Comparison of ENCODE assay signal across 8 mouse cellular contexts in the genomic region with DNA sequence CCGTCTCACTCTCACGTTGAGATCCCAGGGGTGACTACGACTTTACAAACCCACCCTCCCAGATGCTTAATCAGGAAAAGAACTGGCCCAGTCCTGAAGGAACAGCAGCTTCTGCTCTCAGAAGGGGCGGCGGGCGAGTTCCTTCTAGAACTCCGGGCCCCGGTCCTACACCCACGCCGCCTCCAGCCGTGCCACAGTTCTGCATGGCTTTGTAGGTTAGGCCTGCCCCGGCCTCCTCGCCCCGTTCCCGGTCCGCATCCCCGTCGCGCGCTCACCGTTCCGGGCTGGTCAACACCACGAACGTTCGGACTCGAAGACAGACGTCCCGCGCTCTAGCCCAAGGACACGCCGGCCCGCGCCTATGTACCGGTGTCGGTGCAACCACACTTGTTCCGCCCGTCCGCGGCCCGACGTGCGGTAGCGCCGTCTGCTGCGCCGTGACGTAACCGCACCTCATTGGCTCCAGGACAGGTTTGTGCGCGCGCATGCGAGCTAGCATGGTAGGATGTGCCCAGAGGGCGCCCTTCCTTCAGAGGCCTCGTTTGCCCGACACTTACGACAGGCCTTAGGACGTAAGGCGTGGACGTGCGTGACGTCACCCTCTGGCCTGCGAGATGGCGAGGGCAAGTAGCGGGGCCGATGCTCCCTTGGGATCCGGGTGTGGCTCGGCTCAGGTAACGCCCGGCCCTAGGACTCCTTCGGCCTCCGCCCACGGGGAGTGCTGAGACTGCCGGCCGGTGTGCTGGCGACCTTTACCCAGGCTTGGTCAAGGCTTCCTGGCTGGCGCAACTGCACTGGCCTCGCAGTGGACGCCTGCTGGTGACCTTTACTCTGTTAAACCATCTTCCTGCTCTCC. TPM values are rescaled to one million over a fixed set of nuclear protein-coding genes. Genes with fewer than 3 reads are reported as not detected.
DNase-seq lines count a peak whose midpoint lies in the region; ATAC-seq and TF ChIP-seq lines count a peak whose summit lies in the region.

A gene (minus strand): TSS at position 398 of the 856 bp plus-strand sequence.

- under 1% methylated on average over 78 of the region's 78 CpGs for WGBS in bone marrow, adult 2 months
- WGBS in embryonic facial prominence, embryonic 15.5 days, result under 1% methylated on average over 78 of the region's 78 CpGs
- WGBS in limb, embryonic 14.5 days, result under 1% methylated on average over 76 of the region's 78 CpGs
- WGBS in midbrain, postnatal 0 days, result under 1% methylated on average over 78 of the region's 78 CpGs

- peak within 1 kb of the TSS; percentile 70 for H3K27ac ChIP-seq in bone marrow, adult 2 months (ENCODE audit: control insufficient read depth, insufficient read depth, low read depth, low read length, poor library complexity)
- peak within 1 kb of the TSS; percentile 86 for H3K27ac ChIP-seq in embryonic facial prominence, embryonic 15.5 days (replicated peaks)
- H3K27ac ChIP-seq in limb, embryonic 14.5 days (replicated peaks; ENCODE audit: low read depth, low read length), result peak within 1 kb of the TSS; percentile 86
- peak within 1 kb of the TSS; percentile 93 for H3K27ac ChIP-seq in midbrain, postnatal 0 days (ENCODE audit: low read depth, low read length)

- no peaks in the 10 kb centered on the region for H3K27me3 ChIP-seq in embryonic facial prominence, embryonic 15.5 days
- no peaks in the 10 kb centered on the region for H3K27me3 ChIP-seq in limb, embryonic 14.5 days (ENCODE audit: control insufficient read depth, insufficient read depth, low read length)
- no peaks in the 10 kb centered on the region for H3K27me3 ChIP-seq in midbrain, postnatal 0 days (ENCODE audit: insufficient read depth, low read length)

- peak within 1 kb of the TSS; percentile 80 for H3K4me3 ChIP-seq in bone marrow, adult 2 months (replicated peaks; ENCODE audit: control insufficient read depth, low read depth, low read length)
- peak within 1 kb of the TSS; percentile 82 for H3K4me3 ChIP-seq in embryonic facial prominence, embryonic 15.5 days (replicated peaks)
- peak within 1 kb of the TSS; percentile 85 for H3K4me3 ChIP-seq in limb, embryonic 14.5 days (replicated peaks; ENCODE audit: low read length)
- H3K4me3 ChIP-seq in midbrain, postnatal 0 days (ENCODE audit: low read depth, low read length), result peak within 1 kb of the TSS; percentile 78

- peak within 1 kb of the TSS; percentile 68 for H3K4me2 ChIP-seq in embryonic facial prominence, embryonic 15.5 days (replicated peaks)
- peak within 1 kb of the TSS; percentile 77 for H3K4me2 ChIP-seq in limb, embryonic 14.5 days (replicated peaks; ENCODE audit: low read depth, low read length, severe bottlenecking)
- H3K4me2 ChIP-seq in midbrain, postnatal 0 days (ENCODE audit: low read depth, low read length, poor library complexity, severe bottlenecking), result peak within 1 kb of the TSS; percentile 66

- peak within 1 kb of the TSS; percentile 85 for H3K9ac ChIP-seq in embryonic facial prominence, embryonic 15.5 days
- peak within 1 kb of the TSS; percentile 92 for H3K9ac ChIP-seq in limb, embryonic 14.5 days (ENCODE audit: low read depth, low read length, severe bottlenecking)
- H3K9ac ChIP-seq in midbrain, postnatal 0 days (replicated peaks; ENCODE audit: low read length, poor library complexity, severe bottlenecking), result peak within 1 kb of the TSS; percentile 89

- no peaks in the 10 kb centered on the region; the same call in 1 of the 2 replicates for H3K4me1 ChIP-seq in bone marrow, adult 2 months (ENCODE audit: control insufficient read depth, insufficient read depth, low read length)
- peaks cover 10% of the 10 kb centered on the region for H3K4me1 ChIP-seq in embryonic facial prominence, embryonic 15.5 days
- peaks cover 9% of the 10 kb centered on the region; the same call in 1 of the 2 replicates for H3K4me1 ChIP-seq in limb, embryonic 14.5 days (ENCODE audit: control insufficient read depth, insufficient read depth, low read length)
- 0 out of 2 replicates have a peak, but pooled peaks cover 6% of the 10 kb centered on the region for H3K4me1 ChIP-seq in midbrain, postnatal 0 days (ENCODE audit: insufficient read depth, low read length)

- TF ChIP-seq CTCF in bone marrow, adult 2 months (IDR thresholded peaks at IDR 0.05; ENCODE audit: control insufficient read depth, insufficient read depth, low read length), result peak; percentile 46; the same call in 1 of the 2 replicates
- TF ChIP-seq CTCF in midbrain, postnatal 0 days (IDR thresholded peaks at IDR 0.05), result peak; percentile 68

- peaks cover 9% of the 10 kb centered on the region; the same call in 1 of the 2 replicates for H3K36me3 ChIP-seq in embryonic facial prominence, embryonic 15.5 days
- peaks cover 8% of the 10 kb centered on the region for H3K36me3 ChIP-seq in limb, embryonic 14.5 days (ENCODE audit: control insufficient read depth, insufficient read depth, low read length)
- H3K36me3 ChIP-seq in midbrain, postnatal 0 days (ENCODE audit: insufficient read depth, low read length), result no peaks in the 10 kb centered on the region

- peak; percentile 94 for TF ChIP-seq POLR2A in bone marrow, adult 2 months (IDR thresholded peaks at IDR 0.05; ENCODE audit: borderline replicate concordance, control insufficient read depth, low read depth, low read length)
- TF ChIP-seq POLR2A in limb, embryonic 14.5 days (IDR thresholded peaks at IDR 0.05; ENCODE audit: borderline replicate concordance, extremely low read depth, insufficient read depth, insufficient read length), result peak; percentile 53; the same call in 1 of the 2 replicates

- DNase-seq in 416B (ENCODE audit: low read depth), result peak; percentile 100
- DNase-seq in heart, adult 8-10 months (ENCODE audit: low spot score), result peak; percentile 99
- peak; percentile 100 for DNase-seq in kidney, adult 9 months
- DNase-seq in limb, embryonic 14.5 days (ENCODE audit: low spot score), result peak; percentile 99
- DNase-seq in midbrain, postnatal 0 days (ENCODE audit: low spot score), result peak; percentile 100
- DNase-seq in spleen, postnatal 14 days (ENCODE audit: low spot score in 2 of 2), result peak; percentile 99 to 100

- ATAC-seq in embryonic facial prominence, embryonic 15.5 days (ENCODE audit: insufficient number of reproducible peaks, low FRiP score, low TSS enrichment, low read depth), result peak; percentile 98
- ATAC-seq in limb, embryonic 14.5 days (ENCODE audit: low FRiP score, low read depth), result peak; percentile 98
- peak; percentile 98 for ATAC-seq in midbrain, postnatal 0 days (ENCODE audit: low FRiP score)

- no peaks in the 10 kb centered on the region for H3K9me3 ChIP-seq in embryonic facial prominence, embryonic 15.5 days (replicated peaks)
- H3K9me3 ChIP-seq in limb, embryonic 14.5 days (ENCODE audit: control insufficient read depth, low read length), result no peaks in the 10 kb centered on the region
- H3K9me3 ChIP-seq in midbrain, postnatal 0 days (ENCODE audit: low read length), result no peaks in the 10 kb centered on the region

RNA-seq across cellular contexts. Expression of the gene that starts here (rescaled TPM):
- 7.3 and 50.4 TPM in 2 replicates for polyA plus RNA-seq in bone marrow, adult 2 months (2011; ENCODE audit: insufficient read depth, insufficient read length, low replicate concordance, missing spikeins)
- polyA plus RNA-seq in embryonic facial prominence, embryonic 15.5 days (2015; fragmentation: Nextera tagmentation; extraction: Ambion mirVana), result 51.6 and 55.3 TPM in 2 replicates
- 100 to 1,000 TPM; 167 to 177 (median 171) TPM for total RNA-seq in heart, adult 8-10 months (2022)
- 20.7 and 35.9 TPM in 2 replicates for polyA plus RNA-seq in limb, embryonic 14.5 days (2012; rRNA removed)
- polyA plus RNA-seq in limb, embryonic 14.5 days (2014; fragmentation: Nextera tagmentation; extraction: Ambion mirVana), result 49.1 and 53.8 TPM in 2 replicates
- 37.0 and 46.2 TPM in 2 replicates for total RNA-seq in midbrain, postnatal 0 days (2014; rRNA removed)
- 82.3 and 83.3 TPM in 2 replicates for polyA plus RNA-seq in midbrain, postnatal 0 days (2015; fragmentation: Nextera tagmentation; extraction: Ambion mirVana)

Comparison
In these comparisons a context has a peak if more than half of its experiments do, and no peak if none do; other contexts are left out.
1. Peak in every context shown above with its lines: DNase-seq, ATAC-seq, H3K4me3 ChIP-seq and H3K27ac ChIP-seq.